Mouse (Mus musculus): ENCODE data around the gene Arl5c.

Arl5c gene

GRCm38 (mm10) chr11:97996691-97997090 is 710 bp upstream of the Arl5c start:
- intact Hi-C loops (cut with DNase I) = no loop called here

- intact Hi-C loops (cut with DNase I) = no loop called here
These were observed 1.4 kb downstream of the Arl5c start for GRCm38 (mm10) chr11:97994539-97995100.

GRCm38 (mm10) chr11:97988530-97989096 is 7.4 kb downstream of the Arl5c start:
- intact Hi-C loops (cut with DNase I) = loop anchor here (5.0 kb wide), 1 partner anchor 191 kb away; the partner anchor contains the start of gene Lasp1

- intact Hi-C loops (cut with DNase I) = loop anchor here (2.0 to 5.0 kb wide), 3 partner anchors 53 to 191 kb away; partner anchors contain the start of gene Lasp1
These were observed 8.1 kb downstream of the Arl5c start for GRCm38 (mm10) chr11:97987551-97988526.

GRCm38 (mm10) chr11:97986738-97987465 is 9.1 kb downstream of the Arl5c start:
- intact Hi-C loops (cut with DNase I) = loop anchor here (2.0 to 5.0 kb wide), 3 partner anchors 52 to 190 kb away; partner anchors contain the start of gene Lasp1

- intact Hi-C loops (cut with DNase I) = loop anchor here (2.0 to 5.0 kb wide), 3 partner anchors 51 to 189 kb away; partner anchors contain the start of gene Lasp1
These were observed 10.0 kb downstream of the Arl5c start, which contains the start of gene Plxdc1 for GRCm38 (mm10) chr11:97985727-97986677. Gene Plxdc1 (minus strand): TSS chr11:97986444.

GRCm38 (mm10) chr11:97983983-97984382 is 12.0 kb downstream of the Arl5c start:
- intact Hi-C loops (cut with DNase I) = no loop called here

GRCm38 (mm10) chr11:97983506-97983905 is 12.5 kb downstream of the Arl5c start:
- intact Hi-C loops (cut with DNase I) = no loop called here

- intact Hi-C loops (cut with DNase I) = no loop called here
These were observed 13.3 kb downstream of the Arl5c start for GRCm38 (mm10) chr11:97982721-97983120.

GRCm38 (mm10) chr11:97980531-97980966 is 15.4 kb downstream of the Arl5c start:
- intact Hi-C loops (cut with DNase I) = no loop called here

- intact Hi-C loops (cut with DNase I) = no loop called here
These were observed 16.0 kb downstream of the Arl5c start for GRCm38 (mm10) chr11:97979824-97980495.

GRCm38 (mm10) chr11:97978392-97978791 is 17.6 kb downstream of the Arl5c start:
- intact Hi-C loops (cut with DNase I) = no loop called here

GRCm38 (mm10) chr11:97977797-97978196 is 18.2 kb downstream of the Arl5c start:
- intact Hi-C loops (cut with DNase I) = no loop called here

GRCm38 (mm10) chr11:97974746-97975145 is 21.2 kb downstream of the Arl5c start:
- intact Hi-C loops (cut with DNase I) = no loop called here

GRCm38 (mm10) chr11:97974141-97974540 is 21.8 kb downstream of the Arl5c start:
- intact Hi-C loops (cut with DNase I) = no loop called here

GRCm38 (mm10) chr11:97972434-97972833 is 23.5 kb downstream of the Arl5c start:
- intact Hi-C loops (cut with DNase I) = no loop called here

- intact Hi-C loops (cut with DNase I) = no loop called here
These were observed 24.7 kb downstream of the Arl5c start for GRCm38 (mm10) chr11:97971232-97971631.

- intact Hi-C loops (cut with DNase I) = no loop called here
These were observed 25.2 kb downstream of the Arl5c start for GRCm38 (mm10) chr11:97970771-97971170.

- intact Hi-C loops (cut with DNase I) = no loop called here
These were observed 27.6 kb downstream of the Arl5c start for GRCm38 (mm10) chr11:97968385-97968784.

All from adrenal gland (tissue).